Mouse (Mus musculus) embryonic fibroblast, embryonic 13.5 days (primary cell): ENCODE results near the gene Zbtb39. TPM values are rescaled to one million over a fixed set of nuclear protein-coding genes. Genes with fewer than 3 reads are reported as not detected.

Experiments used
- H3K27ac ChIP-seq: 2 replicates; pipeline ENCODE4 v1.5.1; 2012; ENCODE audit warnings: low read length, control low read depth, inconsistent platforms; ENCODE audit not compliant: insufficient read depth
- H3K4me1 ChIP-seq: 2 replicates; pipeline ENCODE4 v1.6.1; 2011; ENCODE audit warnings: low read length; ENCODE audit not compliant: control insufficient read depth, insufficient read depth
- H3K4me3 ChIP-seq: 2 replicates; pipeline ENCODE4 v1.5.1; 2011; ENCODE audit warnings: mild to moderate bottlenecking, control low read depth, low read length; ENCODE audit not compliant: insufficient read depth
- CTCF ChIP-seq: IDR thresholded peaks from 2 replicates; pipeline ENCODE4 v1.5.1; 2011; ENCODE audit warnings: mild to moderate bottlenecking, control low read depth, low read length, moderate library complexity, borderline replicate concordance; ENCODE audit not compliant: insufficient read depth
- POLR2A ChIP-seq: IDR thresholded peaks from 2 replicates; pipeline ENCODE4 v1.6.1; 2011; ENCODE audit warnings: low read depth, mild to moderate bottlenecking, control low read depth, low read length, moderate library complexity
- polyA plus RNA-seq: library from polyadenylated mRNA; stranded (reverse); fragments of >200 nt; gene quantifications from 2 replicates; pipeline ENCODE4 v1.2.4, GENCODE M21; 2011; ENCODE audit warnings: low read depth; ENCODE audit not compliant: missing spikeins, insufficient read length

Zbtb39 gene
- polyA plus RNA-seq, 1 experiment = 5.4 TPM

DNA sequence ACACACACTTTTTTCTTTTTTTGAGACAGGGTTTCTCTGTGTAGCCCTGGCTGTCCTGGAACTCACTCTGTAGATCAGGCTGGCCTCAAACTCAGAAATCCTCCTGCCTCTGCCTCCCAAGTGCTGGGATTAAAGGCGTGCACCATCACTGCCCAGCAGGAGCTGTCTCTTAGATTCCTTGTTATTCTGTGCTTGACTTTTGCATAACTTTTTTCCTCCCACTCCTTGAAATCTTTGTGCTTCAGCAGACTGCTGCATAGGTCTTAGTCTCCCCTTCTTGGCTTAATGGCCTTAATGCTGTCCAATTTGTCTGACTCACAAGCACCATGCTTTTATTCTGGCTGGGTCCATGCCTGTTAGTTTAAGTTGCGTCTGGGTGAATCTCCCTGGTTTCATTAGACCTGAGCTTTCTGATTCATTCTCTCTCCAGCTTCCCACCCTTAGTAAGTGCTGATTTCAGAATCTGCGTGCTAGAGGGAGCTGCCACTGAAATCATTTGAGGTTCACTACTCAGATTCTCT is 30.4 kb upstream of the Zbtb39 start:
- H3K4me1 ChIP-seq = no peaks in the 10 kb centered on the region
- no peak overlapping the region for H3K27ac ChIP-seq
- H3K4me3 ChIP-seq = no peak overlapping the region
- TF ChIP-seq CTCF = no peak
- no peak for TF ChIP-seq POLR2A

- Histone ChIP-seq H3K27ac (no peak overlapping the region), H3K4me1 (no peaks in the 10 kb centered on the region), H3K4me3 (no peak overlapping the region)
- TF ChIP-seq CTCF = no peak
- no peak for TF ChIP-seq POLR2A
These were observed 29.0 kb upstream of the Zbtb39 start for GRCm38 (mm10) chr10:127710331-127710730.

GRCm38 (mm10) chr10:127712736-127713135 is 26.6 kb upstream of the Zbtb39 start:
- H3K27ac ChIP-seq = no peak overlapping the region

GRCm38 (mm10) chr10:127721671-127722418 is 17.5 kb upstream of the Zbtb39 start:
- no peak overlapping the region for H3K27ac ChIP-seq
- H3K4me1 ChIP-seq = no peaks in the 10 kb centered on the region
- no peak overlapping the region for H3K4me3 ChIP-seq
- TF ChIP-seq CTCF (no peak), POLR2A (no peak)

More at GRCm38 (mm10) chr10:127712736-127713135, 26.6 kb upstream of the Zbtb39 start:
- TF ChIP-seq CTCF (no peak), POLR2A (no peak)
- no peaks in the 10 kb centered on the region for H3K4me1 ChIP-seq
- no peak overlapping the region for H3K4me3 ChIP-seq

DNA sequence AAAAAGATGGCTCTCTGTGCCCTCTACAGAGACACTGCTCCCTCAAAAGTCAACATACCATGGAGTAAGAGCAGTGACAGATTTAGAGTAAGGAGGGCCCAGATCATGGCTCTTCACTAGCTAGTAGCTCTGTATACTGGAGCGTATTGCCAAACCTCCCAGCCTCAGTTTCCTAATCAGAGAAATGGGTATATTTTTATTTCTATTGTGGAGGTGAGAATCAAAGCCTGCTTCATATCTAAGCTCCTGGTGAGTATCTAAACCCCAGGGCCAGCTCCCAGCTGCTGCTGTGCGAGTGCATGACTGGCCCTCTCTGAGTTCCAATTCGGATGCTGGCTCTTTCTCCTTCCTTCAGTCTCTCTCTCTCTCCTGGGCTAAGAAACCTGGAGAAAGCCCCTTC is 15.2 kb upstream of the Zbtb39 start, which contains the start of gene Tac2:
Gene Tac2 (plus strand): TSS at position 301 of the 400 bp plus-strand sequence.
- Histone ChIP-seq H3K4me1 (no peaks in the 10 kb centered on the region), H3K27ac (no peak within 1 kb of the TSS), H3K4me3 (no peak within 1 kb of the TSS)
- no peak for TF ChIP-seq POLR2A
- no peak for TF ChIP-seq CTCF

DNA sequence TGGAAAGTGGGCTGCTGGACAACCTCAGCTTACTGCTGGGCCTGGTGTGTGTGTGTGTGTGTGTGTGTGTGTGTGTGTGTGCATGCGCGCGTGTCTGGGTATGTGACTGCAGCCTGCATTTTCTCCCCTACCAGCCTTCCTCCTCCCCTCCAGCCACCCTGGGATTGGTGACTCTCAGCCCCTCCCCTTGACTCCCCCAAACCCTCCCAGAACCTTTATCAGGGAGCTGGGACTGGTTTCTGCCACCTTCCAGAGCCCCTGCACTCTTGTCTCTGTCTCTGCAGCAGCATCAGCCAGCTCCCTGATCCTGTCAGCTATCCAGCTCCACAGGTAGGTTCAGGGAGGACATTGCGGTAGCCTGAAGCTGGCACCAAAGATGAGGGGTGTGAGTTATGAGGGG is 14.2 kb upstream of the Zbtb39 start:
- Histone ChIP-seq H3K27ac (no peak overlapping the region), H3K4me3 (no peak overlapping the region), H3K4me1 (no peaks in the 10 kb centered on the region)
- TF ChIP-seq CTCF (no peak), POLR2A (no peak)

- no peak overlapping the region for H3K27ac ChIP-seq
- TF ChIP-seq POLR2A = no peak
- no peak for TF ChIP-seq CTCF
- no peak overlapping the region for H3K4me3 ChIP-seq
- H3K4me1 ChIP-seq = no peaks in the 10 kb centered on the region
These were observed 10.9 kb upstream of the Zbtb39 start for GRCm38 (mm10) chr10:127728437-127728836.

DNA sequence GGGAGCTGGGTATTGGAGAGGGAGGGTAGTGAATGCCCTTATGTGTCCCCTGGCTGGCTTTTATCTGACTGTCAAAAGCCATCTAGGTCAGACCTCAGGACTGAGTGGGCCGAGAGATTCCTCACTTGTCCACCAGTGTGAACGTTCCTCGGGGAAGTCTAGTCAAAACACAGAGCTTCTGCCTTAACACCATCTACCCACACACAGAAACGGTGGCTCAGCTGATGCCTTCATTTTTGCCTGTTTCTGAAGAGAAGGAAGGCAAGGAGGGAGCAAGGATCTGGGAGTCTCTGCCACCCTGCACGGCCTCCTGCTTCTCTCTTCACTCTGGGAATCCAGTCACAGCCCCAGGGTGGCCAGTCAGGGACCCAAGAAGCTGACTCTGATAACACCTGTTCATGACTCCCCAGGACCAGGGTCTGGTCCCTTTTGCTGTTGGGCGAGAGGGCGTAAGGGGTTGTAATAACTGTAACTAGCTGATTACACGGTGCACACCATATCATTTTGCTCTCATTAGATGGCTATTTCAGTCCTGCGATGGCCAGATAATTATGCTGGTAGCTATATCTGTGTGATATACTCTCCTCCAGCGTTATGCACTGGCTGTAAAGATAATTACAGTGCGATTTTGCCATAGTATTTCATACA is 8.9 kb upstream of the Zbtb39 start:
- Histone ChIP-seq H3K4me3 (no peak overlapping the region), H3K27ac (no peak overlapping the region), H3K4me1 (no peaks in the 10 kb centered on the region)
- no peak for TF ChIP-seq POLR2A
- TF ChIP-seq CTCF = no peak

GRCm38 (mm10) chr10:127730933-127731310 is 8.4 kb upstream of the Zbtb39 start:
- Histone ChIP-seq H3K27ac (no peak overlapping the region), H3K4me1 (no peaks in the 10 kb centered on the region), H3K4me3 (no peak overlapping the region)
- TF ChIP-seq CTCF (no peak), POLR2A (no peak)

DNA sequence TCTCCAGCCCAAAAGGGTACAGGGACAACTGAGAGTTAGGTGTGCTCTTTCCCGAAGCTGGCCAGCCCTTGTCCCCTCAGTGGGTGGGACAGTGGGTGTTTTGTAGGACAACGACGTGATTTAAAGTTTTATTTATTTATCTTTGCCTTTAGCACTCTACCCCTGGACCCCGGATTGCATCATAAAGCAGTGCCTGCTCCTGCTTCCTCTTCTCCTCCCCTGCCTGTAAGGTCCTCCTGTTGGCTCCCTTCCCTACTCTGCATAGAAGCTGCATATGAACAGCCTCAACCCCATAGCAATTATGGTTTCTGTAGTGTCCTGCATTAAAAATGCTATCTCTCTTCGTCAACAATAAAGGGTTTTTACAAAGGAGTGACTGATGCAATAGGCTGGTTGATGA is 7.9 kb upstream of the Zbtb39 start:
- Histone ChIP-seq H3K4me1 (no peaks in the 10 kb centered on the region), H3K4me3 (no peak overlapping the region), H3K27ac (no peak overlapping the region)
- TF ChIP-seq CTCF (no peak), POLR2A (no peak)
